Mouse (Mus musculus): ENCODE data around the gene Cmtm2b.

Cmtm2b gene

GRCm38 (mm10) chr8:104341678-104342077 is 19.6 kb downstream of the Cmtm2b start:
- no peak for DNase-seq (ENCODE audit: low spot score in 2 of 2)

- DNase-seq (ENCODE audit: low spot score in 2 of 2) = no peak
These were observed 20.4 kb downstream of the Cmtm2b start for GRCm38 (mm10) chr8:104342426-104342825.

GRCm38 (mm10) chr8:104343957-104344356 is 21.9 kb downstream of the Cmtm2b start:
- DNase-seq (ENCODE audit: low spot score in 2 of 2) = peak; percentile 87 to 93

GRCm38 (mm10) chr8:104344622-104345021 is 22.6 kb downstream of the Cmtm2b start:
- no peak for DNase-seq (ENCODE audit: low spot score in 2 of 2)

GRCm38 (mm10) chr8:104346706-104347105 is 24.7 kb downstream of the Cmtm2b start:
- DNase-seq (ENCODE audit: low spot score in 2 of 2) = no peak

GRCm38 (mm10) chr8:104348971-104349370 is 26.9 kb downstream of the Cmtm2b start:
- no peak for DNase-seq (ENCODE audit: low spot score in 2 of 2)

- DNase-seq (ENCODE audit: low spot score in 2 of 2) = no peak
These were observed 28.0 kb downstream of the Cmtm2b start for GRCm38 (mm10) chr8:104350047-104350446.

- DNase-seq (ENCODE audit: low spot score in 2 of 2) = no peak
These were observed 31.2 kb downstream of the Cmtm2b start for GRCm38 (mm10) chr8:104353186-104353585.

- DNase-seq (ENCODE audit: low spot score in 2 of 2) = no peak
These were observed 32.5 kb downstream of the Cmtm2b start for GRCm38 (mm10) chr8:104354504-104354903.

GRCm38 (mm10) chr8:104358637-104359036 is 36.6 kb downstream of the Cmtm2b start:
- no peak for DNase-seq (ENCODE audit: low spot score in 2 of 2)

GRCm38 (mm10) chr8:104359778-104360456 is 37.9 kb downstream of the Cmtm2b start:
- DNase-seq (ENCODE audit: low spot score in 2 of 2) = no peak

- DNase-seq (ENCODE audit: low spot score in 2 of 2) = no peak
These were observed 43.7 kb downstream of the Cmtm2b start for GRCm38 (mm10) chr8:104365695-104366094.

GRCm38 (mm10) chr8:104367398-104367797 is 45.4 kb downstream of the Cmtm2b start:
- DNase-seq (ENCODE audit: low spot score in 2 of 2) = no peak

GRCm38 (mm10) chr8:104369591-104369990 is 47.6 kb downstream of the Cmtm2b start:
- no peak for DNase-seq (ENCODE audit: low spot score in 2 of 2)

- no peak for DNase-seq (ENCODE audit: low spot score in 2 of 2)
These were observed 48.0 kb downstream of the Cmtm2b start for GRCm38 (mm10) chr8:104370071-104370470.

- DNase-seq (ENCODE audit: low spot score in 2 of 2) = no peak
These were observed 49.1 kb downstream of the Cmtm2b start for GRCm38 (mm10) chr8:104371121-104371520.

GRCm38 (mm10) chr8:104373779-104374178 is 51.7 kb downstream of the Cmtm2b start:
- no peak for DNase-seq (ENCODE audit: low spot score in 2 of 2)

- DNase-seq (ENCODE audit: low spot score in 2 of 2) = no peak
These were observed 52.2 kb downstream of the Cmtm2b start for GRCm38 (mm10) chr8:104374269-104374668.

GRCm38 (mm10) chr8:104374864-104375846 is 53.1 kb downstream of the Cmtm2b start:
- DNase-seq (ENCODE audit: low spot score in 2 of 2) = no peak

GRCm38 (mm10) chr8:104375959-104376358 is 53.9 kb downstream of the Cmtm2b start:
- no peak for DNase-seq (ENCODE audit: low spot score in 2 of 2)

GRCm38 (mm10) chr8:104376669-104377068 is 54.6 kb downstream of the Cmtm2b start:
- no peak for DNase-seq (ENCODE audit: low spot score in 2 of 2)

GRCm38 (mm10) chr8:104379301-104379836 is 57.3 kb downstream of the Cmtm2b start:
- no peak for DNase-seq (ENCODE audit: low spot score in 2 of 2)

Measured in right cerebral cortex, adult 2 months (tissue).